8 mouse cellular contexts compared by ENCODE assay signal in the genomic region with DNA sequence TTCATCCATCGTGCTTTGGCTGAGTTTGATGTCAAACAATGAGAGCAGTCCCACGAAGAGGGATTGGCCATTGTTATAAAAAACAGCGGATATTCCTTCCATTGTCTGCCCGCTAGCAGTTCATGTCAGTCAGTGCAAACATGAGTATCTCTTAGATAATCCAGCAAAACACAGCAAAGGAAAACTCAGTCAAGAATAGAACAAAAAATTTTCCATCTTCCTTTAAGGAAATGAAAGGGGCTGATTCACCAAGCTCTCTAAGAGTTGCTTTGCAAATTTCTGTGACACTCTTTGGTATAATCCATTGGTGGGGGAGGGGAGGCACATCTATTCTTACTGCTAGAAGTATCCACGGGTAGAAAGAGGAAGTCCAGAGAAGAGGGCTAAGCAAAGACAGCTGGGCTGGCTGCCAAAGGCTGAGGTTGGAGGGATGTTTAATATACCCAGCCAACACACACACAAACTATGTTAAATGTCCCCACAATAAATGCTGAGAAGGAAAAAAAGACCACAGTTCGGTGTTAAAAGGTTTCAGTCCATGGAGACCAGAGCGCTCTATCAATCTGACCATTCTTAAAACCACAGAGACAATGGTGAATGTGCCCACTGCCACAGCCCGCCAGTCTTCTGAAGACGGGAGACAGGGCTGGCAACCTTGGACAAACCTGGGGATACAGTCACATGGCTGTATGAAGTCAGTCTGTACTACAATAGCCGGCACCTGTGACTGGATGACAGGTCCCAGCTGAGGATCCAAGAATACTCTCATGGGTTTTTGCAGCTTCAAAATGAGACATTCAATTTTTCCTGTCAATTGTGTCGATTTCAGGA. TPM values are rescaled to one million over a fixed set of nuclear protein-coding genes. Genes with fewer than 3 reads are reported as not detected.
DNase-seq lines count a peak whose midpoint lies in the region.

No protein-coding gene starts in this region.

- peaks cover 37% of the 10 kb centered on the region for H3K36me3 ChIP-seq in macrophage (ENCODE audit: inconsistent target)

- intact Hi-C loops in heart, postnatal 10 days (cut with DNase I): no loop called here

- no peak overlapping the region for H3K4me3 ChIP-seq in brown adipose tissue, adult 24 weeks (ENCODE audit: insufficient read depth, low read depth, low read length)
- no peak overlapping the region for H3K4me3 ChIP-seq in macrophage (ENCODE audit: inconsistent target)

- 46% methylated on average over 11 of the region's 11 CpGs for WGBS in macrophage (ENCODE audit: missing documents)

- peaks cover 60% of the 10 kb centered on the region for H3K4me1 ChIP-seq in brown adipose tissue, adult 24 weeks (ENCODE audit: control insufficient read depth, insufficient read depth, insufficient read length, low read length)

- DNase-seq in left cerebral cortex, adult 18-20 months (ENCODE audit: low spot score in 2 of 2): peak; percentile 65 to 72
- no peak for DNase-seq in left cerebral cortex, adult 11 months (ENCODE audit: low spot score)
- peak; percentile 84 to 85 for DNase-seq in heart, postnatal 10 days
- peak; percentile 86 to 89 for DNase-seq in kidney, postnatal 4 days
- no peak for DNase-seq in c-Kit-positive CD71-positive TER-119-positive erythroid progenitor cells, embryonic 14.5 days (ENCODE audit: low spot score)
- no peak for DNase-seq in embryo, embryonic 10.5 days (ENCODE audit: low spot score)

- H3K27ac ChIP-seq in brown adipose tissue, adult 24 weeks (replicated peaks; ENCODE audit: low read depth, low read length): peak overlapping the region; percentile 73
- peak overlapping the region; percentile 93 for H3K27ac ChIP-seq in macrophage

- H3K79me2 ChIP-seq in macrophage (ENCODE audit: inconsistent target): peaks cover 89% of the 10 kb centered on the region

RNA-seq across cellular contexts. Expression of gene Sh3bp5, which starts 12.7 kb away (rescaled TPM):
- 10 to 100 TPM; 61.4 to 68.3 TPM for total RNA-seq in left cerebral cortex, adult 18-20 months (2021)
- 65.9 and 67.5 TPM in 2 replicates for polyA plus RNA-seq in brown adipose tissue, adult 24 weeks (2012; ENCODE audit: insufficient read depth, insufficient read length, missing spikeins)
- total RNA-seq in heart, postnatal 10 days (2021): 10 to 100 TPM; 59.7 to 65.1 TPM
- 100 to 1,000 TPM in 16 of 26 experiments, 10 to 100 TPM in 10; 59.6 to 272 (median 117) TPM for total RNA-seq in macrophage (2018; cell fraction: chromatin; rRNA removed)
- total RNA-seq in macrophage (2018; cell fraction: cytosol; rRNA removed): 100 to 1,000 TPM in 24 of 26 experiments, 10 to 100 TPM in 2; 96.2 to 190 (median 141) TPM
- 100 to 1,000 TPM in 18 of 26 experiments, 10 to 100 TPM in 8; 64.7 to 176 (median 139) TPM for total RNA-seq in macrophage (2018; cell fraction: nucleus; rRNA removed)
- polyA plus RNA-seq in macrophage (2018): 90.6 to 150 TPM (median 150 TPM) in 3 replicates

Comparison
In these comparisons a context has a peak if more than half of its experiments do, and no peak if none do; other contexts are left out.
1. DNase-seq: peak in left cerebral cortex, adult 18-20 months (2 of 2), heart, postnatal 10 days (2 of 2) and kidney, postnatal 4 days (2 of 2); none in left cerebral cortex, adult 11 months (single experiment), c-Kit-positive CD71-positive TER-119-positive erythroid progenitor cells, embryonic 14.5 days (single experiment) and embryo, embryonic 10.5 days (single experiment).